Mouse (Mus musculus) hindbrain, embryonic 11.5 days (tissue): ENCODE results near the gene Gosr2. TPM values are rescaled to one million over a fixed set of nuclear protein-coding genes. Genes with fewer than 3 reads are reported as not detected.
"Not testable (repeated sequence)": the region's sequence is repeated elsewhere in the genome, so short reads cannot be mapped to it uniquely, and the experiment has no call there.

ENCODE experiments used
- ATAC-seq: fragments of 200-750 bp; cut with Nextera tagmentation; 2 replicates; pipeline ENCODE4 v1.8.0; 2017; ENCODE audit warnings: mild to moderate bottlenecking, moderate TSS enrichment, moderate library complexity; ENCODE audit not compliant: low FRiP score
- DNase-seq: peaks from one replicate; pipeline ENCODE4 v3.0.0-alpha.2; 2015; ENCODE audit warnings: low spot score
- H3K27ac ChIP-seq: fragments of 300-500 bp; sonication (generic); 2 replicates; pipeline ENCODE4 v1.5.1; 2014; ENCODE audit warnings: mild to moderate bottlenecking, low read depth, low read length
- H3K27me3 ChIP-seq: fragments of 300-500 bp; sonication (generic); 2 replicates; pipeline ENCODE4 v1.6.1; 2014; ENCODE audit warnings: mild to moderate bottlenecking, low read length, moderate library complexity, mixed read lengths; ENCODE audit not compliant: control insufficient read depth, insufficient read depth
- H3K36me3 ChIP-seq: fragments of 300-500 bp; sonication (generic); 2 replicates; pipeline ENCODE4 v1.6.1; 2014; ENCODE audit warnings: mild to moderate bottlenecking, low read length, moderate library complexity, mixed read lengths; ENCODE audit not compliant: control insufficient read depth, insufficient read depth
- H3K4me1 ChIP-seq: fragments of 300-500 bp; sonication (generic); replicated peaks from 2 replicates; pipeline ENCODE4 v1.6.1; 2014; ENCODE audit warnings: low read length, mixed read lengths; ENCODE audit not compliant: control insufficient read depth, insufficient read depth
- H3K4me2 ChIP-seq: fragments of 300-500 bp; sonication (generic); replicated peaks from 2 replicates; pipeline ENCODE4 v1.6.1; 2014; ENCODE audit warnings: mild to moderate bottlenecking, low read depth, low read length
- H3K4me3 ChIP-seq: fragments of 300-500 bp; sonication (generic); 2 replicates; pipeline ENCODE4 v1.5.1; 2014; ENCODE audit warnings: low read depth, low read length
- H3K9ac ChIP-seq: fragments of 300-500 bp; sonication (generic); 2 replicates; pipeline ENCODE4 v1.6.1; 2014; ENCODE audit warnings: low read depth, low read length
- H3K9me3 ChIP-seq: fragments of 300-500 bp; sonication (generic); 2 replicates; pipeline ENCODE4 v1.6.1; 2016; ENCODE audit warnings: low read length; ENCODE audit not compliant: control insufficient read depth
- WGBS: fragments of 180-500 bp; shearing (Covaris S2); extraction: QIAGEN DNeasy Blood & Tissue Kit; methylation state at CpG from one replicate; pipeline ENCODE4 v1.1.7; 2014; 5-methylcytosine and 5-hydroxymethylcytosine counted together
- polyA plus RNA-seq: library from polyadenylated mRNA; unstranded; fragments of >200 nt; fragmentation: Nextera tagmentation; extraction: Ambion mirVana; gene quantifications from 2 replicates; pipeline ENCODE4 v1.2.1, GENCODE M21; 2014

Gene Gosr2
- polyA plus RNA-seq, 1 experiment from 2014 or later = 75.2 TPM

DNA sequence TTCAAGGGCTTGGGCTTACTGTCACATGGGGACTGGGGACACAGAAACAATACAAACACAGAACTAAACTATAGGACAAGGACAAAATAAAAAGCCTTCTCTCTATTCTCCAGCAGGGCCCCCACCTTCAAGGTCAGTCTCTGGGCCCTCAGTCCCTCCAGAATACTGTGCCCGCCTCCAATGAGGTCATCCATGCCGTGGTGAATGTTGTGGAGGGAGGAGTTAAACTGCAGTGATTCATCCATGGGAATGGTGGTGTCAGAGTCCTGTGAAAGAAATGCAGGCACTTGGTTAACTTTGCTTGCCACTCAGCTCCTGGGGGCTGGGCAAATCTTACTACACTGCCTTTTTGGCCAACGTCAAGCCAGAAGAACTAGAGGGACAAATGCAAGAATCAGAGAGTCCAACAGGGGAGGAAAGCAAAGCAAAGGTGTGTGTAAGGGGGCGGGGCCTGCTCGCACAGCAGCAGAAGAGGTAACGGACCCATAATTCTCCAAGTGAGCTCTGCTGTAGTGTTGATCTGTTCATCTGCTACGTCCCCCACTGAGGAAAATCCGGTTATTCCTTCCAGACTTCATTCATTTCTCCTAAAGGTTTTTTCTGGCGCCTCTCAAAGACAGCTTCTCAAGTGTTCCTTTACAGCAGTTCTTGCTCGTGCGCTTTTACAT is 13.9 kb downstream of the Gosr2 start:
- Histone ChIP-seq H3K4me1 (no peaks in the 10 kb centered on the region), H3K27ac (no peak overlapping the region), H3K9me3 (no peaks in the 10 kb centered on the region), H3K36me3 (peaks cover 4% of the 10 kb centered on the region), H3K9ac (no peak overlapping the region), H3K27me3 (no peaks in the 10 kb centered on the region), H3K4me3 (no peak overlapping the region), H3K4me2 (no peak overlapping the region)
- ATAC-seq = no peak
- no peak for DNase-seq
- 92% methylated on average over 11 of the region's 11 CpGs for WGBS

GRCm38 (mm10) chr11:103677042-103677441 is 20.7 kb downstream of the Gosr2 start:
- H3K9me3 ChIP-seq, ATAC-seq, H3K4me3 ChIP-seq, H3K36me3 ChIP-seq, H3K4me2 ChIP-seq, H3K4me1 ChIP-seq, H3K27me3 ChIP-seq, H3K27ac ChIP-seq, H3K9ac ChIP-seq: not testable (repeated sequence)
- DNase-seq = peak; percentile 64
- WGBS = 54% methylated on average over 2 of the region's 2 CpGs

DNA sequence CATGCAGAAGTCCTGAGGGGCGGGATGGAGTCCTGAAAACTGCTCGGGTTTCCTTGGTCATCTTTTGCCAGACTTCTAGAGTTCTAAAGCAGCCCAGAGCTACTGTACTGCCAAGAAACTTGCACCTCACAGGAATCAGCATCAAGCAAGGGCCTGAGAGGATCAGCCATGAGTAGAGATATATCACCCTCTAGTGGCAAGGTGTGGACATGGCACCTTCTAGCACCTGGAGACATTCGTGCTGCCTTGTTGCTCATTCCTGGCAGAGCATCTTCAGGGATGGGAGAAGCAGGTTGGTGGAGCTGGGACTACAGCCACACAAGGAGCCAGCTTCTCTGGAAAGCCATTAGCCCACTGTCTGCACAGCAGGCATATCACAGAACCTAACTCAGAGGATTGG is 22.1 kb downstream of the Gosr2 start:
- 43% methylated on average over 3 of the region's 3 CpGs for WGBS
- Histone ChIP-seq H3K4me3 (no peak overlapping the region), H3K4me2 (no peak overlapping the region), H3K9me3 (no peaks in the 10 kb centered on the region), H3K27me3 (no peaks in the 10 kb centered on the region), H3K9ac (no peak overlapping the region), H3K27ac (no peak overlapping the region), H3K4me1 (no peaks in the 10 kb centered on the region), H3K36me3 (peaks cover 2% of the 10 kb centered on the region; the same call in 1 of the 2 replicates)
- DNase-seq = peak; percentile 68
- no peak for ATAC-seq

GRCm38 (mm10) chr11:103666907-103667426 is 30.7 kb downstream of the Gosr2 start:
- no peaks in the 10 kb centered on the region for H3K9me3 ChIP-seq
- H3K9ac ChIP-seq = no peak overlapping the region
- H3K36me3 ChIP-seq = no peaks in the 10 kb centered on the region
- DNase-seq (no peak), ATAC-seq (no peak)
- no peak overlapping the region for H3K27ac ChIP-seq
- no peak overlapping the region for H3K4me3 ChIP-seq
- WGBS = 64% methylated on average over 13 of the region's 13 CpGs
- no peak overlapping the region for H3K4me2 ChIP-seq
- H3K27me3 ChIP-seq = no peaks in the 10 kb centered on the region
- peaks cover 2% of the 10 kb centered on the region; the same call in 1 of the 2 replicates for H3K4me1 ChIP-seq

DNA sequence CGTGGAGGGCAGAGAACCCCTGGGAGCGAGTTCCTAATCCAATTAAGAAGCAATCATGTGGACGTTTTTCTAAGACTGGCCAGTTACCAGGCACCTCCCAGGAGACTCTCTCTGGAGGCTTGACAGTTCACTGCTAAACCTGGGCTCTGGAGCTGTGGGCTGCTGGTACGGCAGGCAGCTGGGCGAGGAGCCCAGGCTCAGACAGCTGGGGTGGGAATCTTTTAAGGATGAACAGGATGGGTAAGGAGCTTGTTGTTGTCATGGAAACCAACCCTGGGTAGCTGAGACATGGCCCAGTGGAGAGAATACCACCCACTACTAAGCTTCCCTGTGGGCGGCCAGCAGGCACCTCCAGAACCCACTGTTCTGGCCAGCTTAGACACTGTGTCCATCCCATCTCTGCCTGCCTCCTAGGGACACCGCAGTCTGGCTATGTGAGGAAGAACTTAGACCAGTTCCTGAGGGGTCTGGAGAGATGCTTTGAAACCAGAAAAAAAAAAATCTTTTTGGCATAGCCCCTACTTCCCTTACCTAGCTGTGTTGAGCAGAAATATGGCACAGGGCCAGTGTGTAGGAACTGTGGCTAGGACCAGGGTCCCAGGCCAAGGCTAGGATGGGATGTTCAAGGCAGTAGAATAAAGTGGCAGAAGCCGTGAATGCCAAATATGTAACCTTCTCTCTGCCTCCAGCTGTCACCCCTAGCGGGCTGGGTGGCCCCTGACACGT is 31.4 kb downstream of the Gosr2 start:
- DNase-seq (peak; percentile 29), ATAC-seq (no peak)
- no peak overlapping the region for H3K9ac ChIP-seq
- H3K36me3 ChIP-seq = no peaks in the 10 kb centered on the region
- H3K4me2 ChIP-seq = no peak overlapping the region
- 30% methylated on average over 10 of the region's 10 CpGs for WGBS
- no peaks in the 10 kb centered on the region for H3K9me3 ChIP-seq
- peaks cover 2% of the 10 kb centered on the region; the same call in 1 of the 2 replicates for H3K4me1 ChIP-seq
- no peak overlapping the region for H3K27ac ChIP-seq
- no peaks in the 10 kb centered on the region for H3K27me3 ChIP-seq
- no peak overlapping the region for H3K4me3 ChIP-seq

DNA sequence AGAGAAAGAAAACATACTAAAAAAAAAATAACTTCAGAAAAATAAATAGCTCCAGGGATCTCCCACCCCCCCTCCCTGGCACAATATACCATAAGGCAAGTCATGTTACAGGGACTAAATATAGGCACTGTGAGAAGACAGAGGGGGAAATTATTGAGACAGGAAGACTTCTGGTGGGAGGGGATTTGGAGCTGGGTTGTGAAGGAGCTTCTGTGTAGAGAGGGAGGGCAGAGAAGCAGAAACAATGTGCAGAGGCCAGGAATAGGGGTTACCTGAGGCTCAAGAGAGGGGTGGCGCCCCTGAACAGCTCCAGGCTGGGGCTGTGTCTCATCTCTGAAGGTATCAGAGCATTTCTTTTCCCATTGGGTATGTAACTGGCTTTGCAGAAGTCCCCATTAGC is 32.0 kb downstream of the Gosr2 start:
- no peak overlapping the region for H3K27ac ChIP-seq
- no peak for ATAC-seq
- H3K36me3 ChIP-seq = no peaks in the 10 kb centered on the region
- no peaks in the 10 kb centered on the region for H3K9me3 ChIP-seq
- H3K9ac ChIP-seq = no peak overlapping the region
- no peak for DNase-seq
- no peaks in the 10 kb centered on the region for H3K27me3 ChIP-seq
- H3K4me1 ChIP-seq = peaks cover 2% of the 10 kb centered on the region; the same call in 1 of the 2 replicates
- no peak overlapping the region for H3K4me3 ChIP-seq
- WGBS = 67% methylated on average over 1 of the region's 1 CpGs
- H3K4me2 ChIP-seq = no peak overlapping the region

DNA sequence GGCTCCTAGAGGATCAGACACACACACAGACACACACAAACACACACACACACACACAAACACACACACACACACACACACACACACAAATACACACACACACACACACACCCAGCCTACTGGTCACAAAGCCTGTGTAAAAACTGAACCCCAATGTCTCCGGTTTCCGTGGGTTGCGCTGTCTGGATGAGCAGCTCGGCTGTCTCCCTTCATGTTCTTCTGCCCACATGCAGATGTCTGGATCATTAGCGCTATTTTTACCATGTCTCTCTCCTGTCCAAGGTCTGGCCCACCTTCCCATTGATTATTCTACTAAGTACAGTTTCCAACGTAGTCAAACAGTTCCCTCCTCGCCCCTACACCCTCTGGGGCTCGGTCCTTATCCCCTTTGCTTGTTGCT is 34.6 kb downstream of the Gosr2 start:
- Histone ChIP-seq H3K27me3 (no peaks in the 10 kb centered on the region), H3K36me3 (no peaks in the 10 kb centered on the region), H3K9ac (no peak overlapping the region)

GRCm38 (mm10) chr11:103662546-103662945 is 35.2 kb downstream of the Gosr2 start:
- WGBS = 85% methylated on average over 5 of the region's 5 CpGs
- H3K4me1 ChIP-seq = peaks cover 2% of the 10 kb centered on the region; the same call in 1 of the 2 replicates
- no peaks in the 10 kb centered on the region for H3K36me3 ChIP-seq
- no peak for ATAC-seq
- no peak overlapping the region for H3K27ac ChIP-seq
- H3K9ac ChIP-seq = no peak overlapping the region
- H3K4me3 ChIP-seq = no peak overlapping the region
- no peak overlapping the region for H3K4me2 ChIP-seq
- no peak for DNase-seq
- H3K9me3 ChIP-seq = no peaks in the 10 kb centered on the region
- H3K27me3 ChIP-seq = no peaks in the 10 kb centered on the region

More for the DNA sequence above, 34.6 kb downstream of the Gosr2 start:
- H3K9me3 ChIP-seq = no peaks in the 10 kb centered on the region
- peaks cover 2% of the 10 kb centered on the region; the same call in 1 of the 2 replicates for H3K4me1 ChIP-seq
- ATAC-seq (no peak), DNase-seq (no peak)
- 90% methylated on average over 8 of the region's 8 CpGs for WGBS
- no peak overlapping the region for H3K4me3 ChIP-seq
- H3K27ac ChIP-seq = no peak overlapping the region
- no peak overlapping the region for H3K4me2 ChIP-seq
